21 mouse cellular contexts compared by ENCODE assay signal in genomic region chr2:12372883-12373282, GRCm38 (mm10). TPM values are rescaled to one million over a fixed set of nuclear protein-coding genes. Genes with fewer than 3 reads are reported as not detected.
DNase-seq lines count a peak whose midpoint lies in the region; ATAC-seq and TF ChIP-seq lines count a peak whose summit lies in the region.
"Had no signal": no experiment of that assay in that cellular context is flagged by ENCODE, and none has a peak within 500 bp of the region (broad histone marks: within the 10 kb centered on the region; RNA-seq: fewer than 3 reads in every experiment).

No protein-coding gene starts in this region.

- intact Hi-C loops in heart, adult 2 months (cut with DNase I) = no loop called here

- no peak overlapping the region for H3K27ac ChIP-seq in heart, embryonic 10.5 days
- no peak overlapping the region for H3K27ac ChIP-seq in heart, adult 2 months
- H3K27ac ChIP-seq in liver, embryonic 15.5 days (replicated peaks) = peak overlapping the region; percentile 55
- H3K27ac ChIP-seq: forebrain, embryonic 15.5 days; hindbrain, embryonic 13.5 days; intestine, embryonic 15.5 days had no signal

- 59% methylated on average over 2 of the region's 2 CpGs for WGBS in heart, embryonic 10.5 days
- WGBS in heart, adult 2 months = 86% methylated on average over 2 of the region's 2 CpGs
- 20% methylated on average over 2 of the region's 2 CpGs for WGBS in liver, embryonic 15.5 days (ENCODE audit: insufficient replicate concordance)

- no peaks in the 10 kb centered on the region for H3K79me2 ChIP-seq in heart, adult 2 months (replicated peaks; ENCODE audit: control insufficient read depth, insufficient read depth, low read length)

- H3K36me3 ChIP-seq in heart, embryonic 10.5 days = peaks cover 3% of the 10 kb centered on the region; the same call in 1 of the 2 replicates
- H3K36me3 ChIP-seq in heart, adult 2 months (ENCODE audit: control insufficient read depth, insufficient read depth, low read length) = no peaks in the 10 kb centered on the region
- H3K36me3 ChIP-seq in G1E (replicated peaks) = peaks cover 35% of the 10 kb centered on the region
- H3K36me3 ChIP-seq in liver, embryonic 15.5 days (replicated peaks) = 0 out of 2 replicates have a peak, but pooled peaks cover 10% of the 10 kb centered on the region
- H3K36me3 ChIP-seq: forebrain, embryonic 15.5 days; hindbrain, embryonic 13.5 days; intestine, embryonic 15.5 days had no signal

- ATAC-seq in G1E (ENCODE audit: extremely low read depth, insufficient number of reproducible peaks, low FRiP score, poor library complexity, severe bottlenecking) = peak; percentile 68
- peak; percentile 46; the same call in 1 of the 2 replicates for ATAC-seq in erythroblast, adult 5-6 weeks (replicated peaks; ENCODE audit: low FRiP score, poor library complexity, severe bottlenecking)
- peak; percentile 91 for ATAC-seq in liver, embryonic 15.5 days (ENCODE audit: insufficient read depth)
- ATAC-seq: activated CD4-positive, CD25-positive, alpha-beta regulatory T cell, adult 4 months; forebrain, embryonic 15.5 days; intestine, embryonic 15.5 days; midbrain, embryonic 16.5 days; Patski had no signal

- H3K4me2 ChIP-seq in liver, embryonic 15.5 days = peak overlapping the region; percentile 45
- H3K4me2 ChIP-seq: forebrain, embryonic 15.5 days; hindbrain, embryonic 13.5 days; intestine, embryonic 15.5 days had no signal

- H3K9ac ChIP-seq in heart, adult 2 months (ENCODE audit: low read depth, low read length) = no peak overlapping the region
- no peak overlapping the region for H3K9ac ChIP-seq in liver, embryonic 15.5 days
- H3K9ac ChIP-seq: forebrain, embryonic 15.5 days; hindbrain, embryonic 13.5 days; intestine, embryonic 15.5 days had no signal

- no peak overlapping the region for H3K4me3 ChIP-seq in heart, embryonic 10.5 days
- no peak overlapping the region for H3K4me3 ChIP-seq in heart, adult 2 months
- H3K4me3 ChIP-seq in G1E (ENCODE audit: low read depth, low read length) = no peak overlapping the region; the same call in 1 of the 2 replicates
- H3K4me3 ChIP-seq in liver, embryonic 15.5 days (replicated peaks) = no peak overlapping the region
- H3K4me3 ChIP-seq: forebrain, embryonic 15.5 days; hindbrain, embryonic 13.5 days; intestine, embryonic 15.5 days had no signal

- TF ChIP-seq EP300 in heart, adult 2 months (IDR thresholded peaks at IDR 0.05; ENCODE audit: insufficient read depth, low read depth, low read length) = no peak

- no peak for TF ChIP-seq POLR2A in heart, adult 2 months (IDR thresholded peaks at IDR 0.05; ENCODE audit: insufficient read depth, low read depth, low read length)

- DNase-seq in heart, embryonic 10.5 days (ENCODE audit: low spot score) = peak; percentile 86
- DNase-seq in heart, adult 2 months = no peak
- DNase-seq in G1E (ENCODE audit: low spot score) = peak; percentile 11
- DNase-seq in natural killer cell, adult 2 months (ENCODE audit: low spot score in 2 of 2) = no peak
- no peak for DNase-seq in cerebellum, adult 18-20 months
- no peak for DNase-seq in cerebellum, postnatal 14 days
- DNase-seq: adrenal gland, postnatal 25 days; cerebellum, postnatal 10 days; left cerebral cortex, postnatal 4 days; lung, adult 18-20 months; lung, postnatal 36 days; thymus, adult 18-20 months had no signal

- no peak for TF ChIP-seq CTCF in heart, adult 2 months (IDR thresholded peaks at IDR 0.05)
- no peak for TF ChIP-seq CTCF in G1E (IDR thresholded peaks at IDR 0.05; ENCODE audit: low read depth, low read length)

- 0 out of 2 replicates have a peak, but pooled peaks cover 3% of the 10 kb centered on the region for H3K4me1 ChIP-seq in heart, embryonic 10.5 days
- H3K4me1 ChIP-seq in heart, adult 2 months (ENCODE audit: control insufficient read depth, insufficient read depth, low read length) = no peaks in the 10 kb centered on the region
- H3K4me1 ChIP-seq in G1E (ENCODE audit: insufficient read depth, low read depth, low read length) = peaks cover 47% of the 10 kb centered on the region
- peaks cover 55% of the 10 kb centered on the region for H3K4me1 ChIP-seq in liver, embryonic 15.5 days (replicated peaks)
- H3K4me1 ChIP-seq: forebrain, embryonic 15.5 days; hindbrain, embryonic 13.5 days; intestine, embryonic 15.5 days had no signal

- H3K9me3 ChIP-seq in heart, embryonic 10.5 days = no peaks in the 10 kb centered on the region
- H3K9me3 ChIP-seq in G1E (replicated peaks) = no peaks in the 10 kb centered on the region
- H3K9me3 ChIP-seq in liver, embryonic 15.5 days (replicated peaks) = no peaks in the 10 kb centered on the region
- H3K9me3 ChIP-seq: forebrain, embryonic 15.5 days; hindbrain, embryonic 13.5 days; intestine, embryonic 15.5 days had no signal

- no peaks in the 10 kb centered on the region for H3K27me3 ChIP-seq in heart, embryonic 10.5 days (ENCODE audit: insufficient read depth, poor library complexity, severe bottlenecking)
- H3K27me3 ChIP-seq in heart, adult 2 months (ENCODE audit: control insufficient read depth, insufficient read depth, low read length) = no peaks in the 10 kb centered on the region
- H3K27me3 ChIP-seq in G1E (ENCODE audit: insufficient read depth, low read length) = no peaks in the 10 kb centered on the region
- no peaks in the 10 kb centered on the region for H3K27me3 ChIP-seq in liver, embryonic 15.5 days
- H3K27me3 ChIP-seq: CH12.LX; forebrain, embryonic 15.5 days; hindbrain, embryonic 13.5 days; intestine, embryonic 15.5 days; Patski had no signal

RNA-seq across cellular contexts. Expression of gene Mindy3, which starts 46.4 kb away (rescaled TPM):
- 31.0 and 32.4 TPM in 2 replicates for polyA plus RNA-seq in heart, embryonic 10.5 days (2016; fragmentation: Nextera tagmentation; extraction: Ambion mirVana)
- 10 to 100 TPM; 15.4 to 17.0 TPM for total RNA-seq in heart, adult 2 months (2021)
- 12.3 and 16.4 TPM in 2 replicates for polyA plus RNA-seq in heart, adult 2 months (2012; rRNA removed)
- total RNA-seq in G1E (2014; fragmentation: Nextera tagmentation) (62.8 and 64.4 TPM in 2 replicates), G1E (2017) (46.4 and 53.9 TPM in 2 replicates)
- 91.7 and 113 TPM in 2 replicates for polyA plus RNA-seq in G1E (2012)
- 7.3 and 20.2 TPM in 2 replicates for total RNA-seq in erythroblast, adult 5-6 weeks (2015; ENCODE audit: low replicate concordance)
- 13.5 and 13.9 TPM in 2 replicates for total RNA-seq in erythroblast, adult 5-6 weeks (2017; ENCODE audit: low replicate concordance)
- polyA plus RNA-seq in liver, embryonic 15.5 days (2015; fragmentation: Nextera tagmentation; extraction: Ambion mirVana) = 14.0 and 15.3 TPM in 2 replicates

Comparison
In these comparisons a context has a peak if more than half of its experiments do, and no peak if none do; other contexts are left out.
1. DNase-seq: peak in heart, embryonic 10.5 days (single experiment) and G1E (single experiment); none in heart, adult 2 months (0 of 2), natural killer cell, adult 2 months (0 of 2), cerebellum, adult 18-20 months (0 of 2) and cerebellum, postnatal 14 days (0 of 2).
2. Peak in every context shown above with its lines, with median percentiles within 50 percentile points of each other: ATAC-seq.